Mouse (Mus musculus) adrenal gland, postnatal 14 days (tissue): ENCODE results near the gene Olfr685. TPM values are rescaled to one million over a fixed set of nuclear protein-coding genes. Genes with fewer than 3 reads are reported as not detected.

ENCODE experiments used
- DNase-seq: peaks from one replicate; pipeline ENCODE4 v3.0.0; 2021; ENCODE audit warnings: mixed read lengths
- long read RNA-seq, 2 experiments: library from polyadenylated mRNA; stranded (forward); transcript quantifications; one replicate each; pipeline ENCODE4 v2.0.0; 2021
- total RNA-seq: library from RNA; stranded (reverse); gene quantifications from 2 replicates; pipeline ENCODE4 v1.2.3, GENCODE M21; 2021

Olfr685 gene
- not detected in 2 replicates for total RNA-seq
- long read RNA-seq, experiment 1 = 0 reads
- long read RNA-seq, experiment 2 = 0 reads

- DNase-seq = no peak
Observed at GRCm38 (mm10) chr7:105185912-105186311, at the start of gene Olfr685. Olfr685 (minus strand) TSS chr7:105186012.

- no peak for DNase-seq
Observed at GRCm38 (mm10) chr7:105229386-105229785, 43.6 kb upstream of the Olfr685 start.

GRCm38 (mm10) chr7:105228138-105228537 is 42.3 kb upstream of the Olfr685 start:
- DNase-seq = no peak

GRCm38 (mm10) chr7:105226703-105227102 is 40.9 kb upstream of the Olfr685 start:
- no peak for DNase-seq

- no peak for DNase-seq
Observed at GRCm38 (mm10) chr7:105226072-105226471, 40.3 kb upstream of the Olfr685 start.

GRCm38 (mm10) chr7:105218281-105218680 is 32.5 kb upstream of the Olfr685 start:
- no peak for DNase-seq

- no peak for DNase-seq
Observed at GRCm38 (mm10) chr7:105214761-105215160, 28.9 kb upstream of the Olfr685 start.

- no peak for DNase-seq
Observed at GRCm38 (mm10) chr7:105207385-105207784, 21.6 kb upstream of the Olfr685 start, which contains the start of gene Olfr686. Olfr686 (minus strand) TSS chr7:105207485.

GRCm38 (mm10) chr7:105170773-105171172 is 15.0 kb downstream of the Olfr685 start:
- DNase-seq = peak; percentile 4

GRCm38 (mm10) chr7:105163553-105163952 is 22.3 kb downstream of the Olfr685 start, which contains the start of gene Olfr684:
Olfr684 (minus strand) TSS chr7:105163653.
- no peak for DNase-seq

GRCm38 (mm10) chr7:105146912-105147311 is 38.9 kb downstream of the Olfr685 start, which contains the start of gene Olfr683:
Olfr683 (minus strand) TSS chr7:105147012.
- no peak for DNase-seq

GRCm38 (mm10) chr7:105141275-105141674 is 44.5 kb downstream of the Olfr685 start:
- DNase-seq = no peak

Other genes with a start within 250 kb of the Olfr685 start
- gene Olfr670, start 223.4 kb downstream of the Olfr685 start, total RNA-seq = not detected in 2 replicates
- gene Olfr671, start 206.9 kb downstream of the Olfr685 start, total RNA-seq = not detected in 2 replicates
- gene Olfr672, start 184.0 kb downstream of the Olfr685 start, total RNA-seq = not detected in 2 replicates
- not detected in 2 replicates for gene Olfr675, start 157.6 kb downstream of the Olfr685 start, total RNA-seq
- not detected in 2 replicates for gene Olfr676, start 153.3 kb downstream of the Olfr685 start, total RNA-seq
- not detected in 2 replicates for gene Olfr677, start 134.6 kb downstream of the Olfr685 start, total RNA-seq
- gene Olfr678, start 121.5 kb downstream of the Olfr685 start, total RNA-seq = not detected in 2 replicates
- gene Olfr679, start 104.8 kb downstream of the Olfr685 start, total RNA-seq = not detected in 2 replicates
- not detected in 2 replicates for gene Olfr680-ps1, start 93.2 kb downstream of the Olfr685 start, total RNA-seq
- not detected in 2 replicates for gene Olfr681, start 69.2 kb downstream of the Olfr685 start, total RNA-seq
- not detected in 2 replicates for gene Olfr683, start 39.0 kb downstream of the Olfr685 start, total RNA-seq
- not detected in 2 replicates for gene Olfr684, start 22.4 kb downstream of the Olfr685 start, total RNA-seq
- gene Olfr686, start 21.5 kb upstream of the Olfr685 start, total RNA-seq = not detected in 2 replicates
- not detected in 2 replicates for gene Olfr688, start 102.1 kb upstream of the Olfr685 start, total RNA-seq
- not detected in 2 replicates for gene Olfr689, start 125.2 kb upstream of the Olfr685 start, total RNA-seq
- not detected in 2 replicates for gene Olfr690, start 148.1 kb upstream of the Olfr685 start, total RNA-seq
- gene Olfr691, start 156.3 kb upstream of the Olfr685 start, total RNA-seq = not detected in 2 replicates
- not detected in 2 replicates for gene Olfr692, start 182.2 kb upstream of the Olfr685 start, total RNA-seq
- gene Gm5901, start 189.0 kb upstream of the Olfr685 start, total RNA-seq = not detected in 2 replicates
- 23.5 and 26.0 TPM in 2 replicates for gene Fam160a2, start 214.0 kb upstream of the Olfr685 start, total RNA-seq
- gene Cnga4, start 218.6 kb upstream of the Olfr685 start, total RNA-seq = not detected in 2 replicates
- gene Cckbr, start 239.7 kb upstream of the Olfr685 start, total RNA-seq = not detected in 2 replicates